Mouse (Mus musculus) stomach, embryonic 14.5 days (tissue): ENCODE measurements around the gene Gm15155. TPM values are rescaled to one million over a fixed set of nuclear protein-coding genes. Genes with fewer than 3 reads are reported as not detected.

Source experiments
- ATAC-seq: fragments of 200-750 bp; cut with Nextera tagmentation; 2 replicates; pipeline ENCODE4 v1.8.0; 2017; ENCODE audit warnings: low read depth, moderate TSS enrichment; ENCODE audit not compliant: insufficient number of reproducible peaks, insufficient read depth, low FRiP score
- H3K27ac ChIP-seq: fragments of 300-500 bp; sonication (generic); 2 replicates; pipeline ENCODE4 v1.5.1; 2014; ENCODE audit warnings: mild to moderate bottlenecking, low read length, moderate library complexity, mixed read lengths
- H3K27me3 ChIP-seq: fragments of 300-500 bp; sonication (generic); 2 replicates; pipeline ENCODE4 v1.6.1; 2014; ENCODE audit warnings: low read length, control low read depth, mixed read lengths; ENCODE audit not compliant: control insufficient read depth, insufficient read depth
- H3K36me3 ChIP-seq: fragments of 300-500 bp; sonication (generic); 2 replicates; pipeline ENCODE4 v1.6.1; 2014; ENCODE audit warnings: mild to moderate bottlenecking, control low read depth, low read length, moderate library complexity, mixed read lengths; ENCODE audit not compliant: control insufficient read depth, insufficient read depth
- H3K4me1 ChIP-seq: fragments of 300-500 bp; sonication (generic); 2 replicates; pipeline ENCODE4 v1.6.1; 2014; ENCODE audit warnings: low read length, control low read depth, mixed read lengths; ENCODE audit not compliant: control insufficient read depth, insufficient read depth
- H3K4me2 ChIP-seq: fragments of 300-500 bp; sonication (generic); replicated peaks from 2 replicates; pipeline ENCODE4 v1.6.1; 2014; ENCODE audit warnings: low read depth, low read length, control low read depth
- H3K4me3 ChIP-seq: fragments of 300-500 bp; sonication (generic); 2 replicates; pipeline ENCODE4 v1.5.1; 2014; ENCODE audit warnings: low read depth, low read length, control low read depth
- H3K9ac ChIP-seq: fragments of 300-500 bp; sonication (generic); replicated peaks from 2 replicates; pipeline ENCODE4 v1.6.1; 2014; ENCODE audit warnings: low read depth, mild to moderate bottlenecking, control low read depth, low read length, moderate library complexity, mixed read lengths
- H3K9me3 ChIP-seq: fragments of 300-500 bp; sonication (generic); 2 replicates; pipeline ENCODE4 v1.6.1; 2016; ENCODE audit warnings: low read depth, low read length, control low read depth; ENCODE audit not compliant: control insufficient read depth
- WGBS: fragments of 180-500 bp; shearing (Covaris S2); extraction: QIAGEN DNeasy Blood & Tissue Kit; methylation state at CpG from one replicate; pipeline ENCODE4 v1.1.7; 2014; 5-methylcytosine and 5-hydroxymethylcytosine counted together
- polyA plus RNA-seq: library from polyadenylated mRNA; unstranded; fragments of >200 nt; fragmentation: Nextera tagmentation; extraction: Ambion mirVana; gene quantifications from 2 replicates; pipeline ENCODE4 v1.2.1, GENCODE M21; 2014

Gm15155 gene
- 0.33 and 0.76 TPM in 2 replicates for polyA plus RNA-seq

DNA sequence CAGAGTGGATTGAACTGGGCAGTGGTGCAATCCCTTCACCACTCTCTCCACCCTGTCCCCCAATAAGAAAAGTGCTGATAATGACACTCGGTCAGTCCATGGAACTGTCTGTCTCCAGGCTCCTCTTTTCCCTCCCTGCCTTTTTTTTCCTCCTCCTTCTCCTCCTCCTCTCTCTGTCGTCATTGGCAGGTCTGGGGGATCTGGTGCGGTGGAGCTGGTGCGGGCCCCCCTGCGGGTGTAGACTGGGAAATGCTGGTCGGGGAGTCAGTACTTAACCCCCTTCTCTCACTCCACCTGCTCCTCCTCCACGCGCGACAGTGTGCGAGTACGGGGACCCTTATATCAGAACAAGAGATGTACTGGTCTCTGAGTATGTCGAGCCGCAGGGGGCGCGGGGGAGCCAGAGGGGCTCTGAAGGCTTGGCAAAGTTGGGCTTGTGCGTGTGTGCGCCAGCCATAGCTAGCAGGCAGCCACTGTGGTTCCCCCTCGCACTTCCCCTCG, at the start of gene Gm15155:
Gm15155 (plus strand) TSS at position 401 of the 501 bp plus-strand sequence.
- Histone ChIP-seq H3K9me3 (no peaks in the 10 kb centered on the region), H3K27me3 (no peaks in the 10 kb centered on the region), H3K27ac (no peak within 1 kb of the TSS), H3K4me1 (no peaks in the 10 kb centered on the region), H3K4me2 (peak within 1 kb of the TSS; percentile 71), H3K4me3 (peak within 1 kb of the TSS; percentile 45), H3K9ac (0 out of 2 replicates have a peak within 1 kb of the TSS, but pooled peaks have one; percentile 10), H3K36me3 (no peaks in the 10 kb centered on the region)
- ATAC-seq, result peak; percentile 44; the same call in 1 of the 2 replicates
- WGBS, result 16% methylated on average over 19 of the region's 19 CpGs

DNA sequence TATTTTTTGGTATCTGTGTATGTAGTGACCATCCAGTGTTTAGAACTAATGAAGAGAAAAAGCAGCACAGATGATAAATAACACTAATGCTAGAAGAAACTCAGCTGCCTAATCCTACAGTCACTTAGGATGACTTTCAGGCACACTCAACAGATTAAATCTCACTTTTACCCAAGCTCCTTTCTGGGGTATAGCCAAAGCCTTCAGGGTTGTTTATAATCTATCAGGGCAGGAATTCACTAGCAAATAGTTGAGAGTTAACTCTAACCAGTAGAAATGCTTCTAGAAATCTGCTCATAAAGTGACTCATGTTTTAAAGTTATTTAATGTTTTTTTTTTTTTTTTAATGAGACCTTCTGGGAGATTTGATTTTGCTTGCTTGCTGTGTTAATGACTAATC, 44.8 kb upstream of the Gm15155 start:
- Histone ChIP-seq H3K4me1 (no peaks in the 10 kb centered on the region), H3K9ac (no peak overlapping the region), H3K27ac (peak overlapping the region; percentile 55; the same call in 1 of the 2 replicates), H3K4me3 (no peak overlapping the region), H3K27me3 (no peaks in the 10 kb centered on the region), H3K4me2 (no peak overlapping the region), H3K36me3 (no peaks in the 10 kb centered on the region), H3K9me3 (no peaks in the 10 kb centered on the region)
- no peak for ATAC-seq

DNA sequence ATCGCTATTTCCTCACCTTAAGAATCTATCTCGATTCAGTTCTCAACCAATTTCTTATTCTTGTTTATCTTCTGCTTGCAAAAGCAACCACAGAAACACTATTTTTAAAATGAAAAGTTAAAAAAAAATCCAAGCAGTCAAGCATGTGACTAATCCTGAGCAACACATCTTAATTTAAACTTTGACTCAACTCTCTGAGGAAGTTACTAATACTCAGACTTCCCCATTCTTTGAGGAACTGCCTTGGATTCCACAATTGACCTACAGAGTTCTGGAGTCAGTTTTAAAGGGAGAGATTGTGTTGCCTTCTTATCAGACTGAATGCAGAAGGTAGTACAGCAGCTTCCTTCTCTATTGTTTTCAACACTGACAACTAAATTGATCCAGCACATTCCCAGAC, 40.0 kb upstream of the Gm15155 start:
- Histone ChIP-seq H3K9ac (no peak overlapping the region), H3K36me3 (no peaks in the 10 kb centered on the region), H3K27me3 (no peaks in the 10 kb centered on the region), H3K4me2 (no peak overlapping the region), H3K27ac (no peak overlapping the region), H3K4me1 (no peaks in the 10 kb centered on the region), H3K4me3 (no peak overlapping the region), H3K9me3 (no peaks in the 10 kb centered on the region)
- no peak for ATAC-seq
- WGBS, result 68% methylated on average over 2 of the region's 2 CpGs

DNA sequence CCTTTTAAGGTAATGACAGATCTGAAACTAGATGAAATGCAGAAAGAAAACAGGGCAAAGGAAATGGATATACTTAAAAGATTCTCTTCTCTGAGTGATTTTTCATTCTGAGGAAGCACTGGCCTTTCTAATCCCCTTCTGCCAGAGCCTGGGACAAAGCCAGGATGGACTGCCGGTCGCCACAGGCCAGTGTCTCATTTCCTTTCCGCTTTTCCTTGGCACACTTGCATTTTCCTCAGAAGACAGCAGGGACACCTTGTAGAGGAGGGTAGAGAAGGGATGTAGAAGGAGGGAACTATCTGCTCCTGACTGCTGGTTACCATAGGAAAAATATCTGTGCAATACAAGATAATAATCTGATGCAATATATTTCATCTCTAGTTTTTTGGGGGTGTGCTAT, 33.1 kb upstream of the Gm15155 start:
- Histone ChIP-seq H3K36me3 (no peaks in the 10 kb centered on the region), H3K27ac (no peak overlapping the region), H3K9ac (no peak overlapping the region), H3K4me3 (no peak overlapping the region), H3K9me3 (no peaks in the 10 kb centered on the region), H3K27me3 (no peaks in the 10 kb centered on the region), H3K4me2 (no peak overlapping the region), H3K4me1 (no peaks in the 10 kb centered on the region)
- WGBS, result 70% methylated on average over 3 of the region's 3 CpGs
- ATAC-seq, result no peak

DNA sequence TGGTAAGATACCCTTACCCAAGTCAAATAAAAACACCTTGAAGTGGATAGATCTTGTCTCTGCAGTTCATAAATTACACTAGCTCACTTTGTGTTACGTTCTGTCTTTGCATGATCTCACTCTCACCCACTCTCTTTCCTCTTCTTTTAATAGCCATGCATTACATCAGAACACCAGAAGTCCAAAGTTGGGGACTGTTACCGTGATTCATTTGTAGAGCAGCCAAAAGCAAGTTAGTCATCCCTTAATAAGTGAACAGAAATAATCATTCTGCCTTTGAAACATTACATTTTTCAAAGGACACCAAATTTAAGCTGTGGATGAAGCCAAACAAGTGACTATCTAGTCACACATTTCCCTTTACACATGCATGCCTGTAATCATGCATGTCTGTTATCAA, 32.1 kb upstream of the Gm15155 start:
- H3K4me1 ChIP-seq, result no peaks in the 10 kb centered on the region
- H3K9me3 ChIP-seq, result no peaks in the 10 kb centered on the region
- no peak for ATAC-seq
- WGBS, result 64% methylated on average over 2 of the region's 2 CpGs
- no peak overlapping the region for H3K4me3 ChIP-seq
- H3K9ac ChIP-seq, result no peak overlapping the region
- no peaks in the 10 kb centered on the region for H3K27me3 ChIP-seq
- H3K4me2 ChIP-seq, result no peak overlapping the region
- H3K27ac ChIP-seq, result no peak overlapping the region
- no peaks in the 10 kb centered on the region for H3K36me3 ChIP-seq

DNA sequence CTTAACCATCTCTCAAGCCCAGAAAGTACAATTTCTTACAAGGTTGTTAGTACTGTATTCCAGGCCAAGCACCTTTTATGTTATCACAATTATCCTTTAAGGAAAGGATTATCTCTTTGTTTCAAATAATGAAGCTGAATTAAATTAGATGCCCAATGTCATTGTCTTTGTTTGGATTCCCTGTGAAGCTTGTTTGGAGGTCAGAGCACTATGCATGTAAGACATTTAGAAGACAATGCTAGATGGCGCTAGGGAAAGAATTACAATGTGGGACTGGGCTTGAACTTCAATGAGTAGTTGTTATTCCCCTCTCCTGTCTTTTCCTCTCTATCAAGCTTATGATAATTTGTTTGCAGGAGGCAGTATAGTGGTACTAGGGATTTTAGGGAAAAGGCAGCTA, 29.9 kb upstream of the Gm15155 start:
- Histone ChIP-seq H3K9me3 (no peaks in the 10 kb centered on the region), H3K9ac (no peak overlapping the region), H3K27ac (no peak overlapping the region), H3K36me3 (no peaks in the 10 kb centered on the region), H3K4me3 (no peak overlapping the region), H3K4me2 (no peak overlapping the region), H3K4me1 (no peaks in the 10 kb centered on the region), H3K27me3 (no peaks in the 10 kb centered on the region)
- WGBS, result 38% methylated on average over 1 of the region's 1 CpGs
- no peak for ATAC-seq

DNA sequence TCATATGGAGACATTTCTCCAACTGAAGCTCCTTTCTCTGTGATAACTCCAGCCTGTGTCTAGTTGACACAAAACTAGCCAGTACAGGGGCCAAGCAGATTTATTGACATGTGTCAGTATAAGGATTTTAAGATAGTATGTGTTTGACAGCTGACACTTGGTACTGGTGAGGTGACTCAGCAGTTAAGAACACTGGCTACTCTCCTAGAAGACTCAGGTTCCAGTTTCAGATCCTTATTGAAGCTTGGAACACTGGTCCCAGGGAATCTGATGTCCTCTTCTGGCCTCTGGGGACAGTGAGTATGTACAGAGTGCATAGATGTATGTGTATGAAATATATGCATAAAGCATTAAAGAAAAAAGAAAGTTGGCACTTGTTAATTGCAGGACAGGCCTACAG, 28.2 kb upstream of the Gm15155 start:
- Histone ChIP-seq H3K27me3 (no peaks in the 10 kb centered on the region), H3K4me1 (no peaks in the 10 kb centered on the region), H3K9ac (no peak overlapping the region), H3K27ac (no peak overlapping the region), H3K4me2 (no peak overlapping the region), H3K9me3 (no peaks in the 10 kb centered on the region), H3K4me3 (no peak overlapping the region), H3K36me3 (no peaks in the 10 kb centered on the region)
- no peak for ATAC-seq

DNA sequence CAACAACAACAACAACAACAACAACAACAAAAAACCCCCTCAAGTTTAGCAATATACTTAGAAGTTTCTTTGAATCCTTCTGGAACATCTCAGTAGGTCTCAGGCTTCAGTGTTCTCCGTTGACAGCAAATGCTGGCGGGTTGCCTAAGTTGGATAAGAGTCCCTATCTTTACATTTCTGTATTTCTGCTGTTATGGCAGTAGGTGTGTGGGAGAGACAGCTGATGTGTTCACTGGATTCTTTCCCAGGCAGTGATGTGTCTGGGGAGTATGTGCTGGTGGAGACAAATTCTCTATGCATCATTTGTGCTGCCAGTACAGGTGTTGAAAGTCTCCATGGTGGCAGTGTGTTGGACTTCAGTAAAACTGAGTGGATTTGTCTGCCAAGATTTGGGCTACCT, 23.3 kb upstream of the Gm15155 start:
- ATAC-seq, result no peak

DNA sequence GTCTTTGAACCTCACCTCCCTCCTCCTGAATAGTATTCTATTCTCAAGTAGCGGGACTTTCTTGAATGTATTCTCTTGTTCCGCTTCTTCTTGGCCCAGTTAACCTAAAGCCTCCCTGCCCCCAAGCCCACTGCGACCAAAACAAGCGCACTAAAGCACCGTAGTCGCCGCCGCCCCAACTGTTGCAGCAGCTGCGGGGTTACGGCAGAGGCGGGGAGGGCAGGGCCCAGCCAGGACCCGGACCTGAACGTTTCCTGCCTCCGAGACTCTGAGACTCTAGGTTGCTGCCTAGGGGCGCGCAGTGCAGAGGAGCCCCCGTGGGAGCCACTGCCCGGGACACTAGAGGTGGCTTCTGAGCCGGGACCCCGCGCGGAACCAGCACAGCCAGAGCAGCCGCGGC, 2.0 kb upstream of the Gm15155 start:
- Histone ChIP-seq H3K9me3 (no peaks in the 10 kb centered on the region), H3K4me3 (peak overlapping the region; percentile 45), H3K36me3 (no peaks in the 10 kb centered on the region), H3K27ac (no peak overlapping the region), H3K9ac (0 out of 2 replicates have a peak overlapping the region, but pooled peaks have one; percentile 14), H3K4me1 (no peaks in the 10 kb centered on the region), H3K27me3 (no peaks in the 10 kb centered on the region), H3K4me2 (peak overlapping the region; percentile 71)
- WGBS, result 16% methylated on average over 24 of the region's 24 CpGs
- no peak for ATAC-seq

More for the DNA sequence above, 23.3 kb upstream of the Gm15155 start:
- Histone ChIP-seq H3K36me3 (no peaks in the 10 kb centered on the region), H3K27ac (no peak overlapping the region), H3K9ac (no peak overlapping the region), H3K4me3 (no peak overlapping the region), H3K9me3 (no peaks in the 10 kb centered on the region), H3K4me2 (no peak overlapping the region), H3K27me3 (no peaks in the 10 kb centered on the region), H3K4me1 (no peaks in the 10 kb centered on the region)
- WGBS, result 74% methylated on average over 2 of the region's 2 CpGs
